Mouse (Mus musculus): ENCODE measurements around the gene Rfxap.

DNA sequence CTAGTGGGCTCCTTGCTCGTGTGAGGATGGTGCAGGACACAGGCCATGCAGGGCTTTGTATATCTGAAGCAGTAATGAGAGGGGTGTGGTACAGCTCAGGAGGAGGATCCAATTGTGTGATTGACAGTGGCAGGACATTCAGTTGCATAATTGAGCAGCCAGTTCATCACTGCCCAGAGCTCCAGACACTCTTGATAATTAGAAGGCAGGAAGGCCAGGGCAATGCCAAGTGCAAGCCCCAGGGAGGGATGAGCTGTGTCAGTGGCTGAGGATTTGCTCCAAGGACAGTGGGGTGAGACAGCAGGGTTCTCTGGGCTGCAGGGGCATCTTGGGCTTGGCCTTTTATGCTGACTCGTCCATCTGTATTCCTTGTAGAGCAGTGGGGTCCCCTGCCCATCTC lies 17.0 kb downstream of the Rfxap start:
- TF ChIP-seq CTCF (IDR thresholded peaks at IDR 0.05; ENCODE audit: low read depth, low read length) = no peak
- TF ChIP-seq POLR2A (IDR thresholded peaks at IDR 0.05; ENCODE audit: insufficient read depth, low read length) = no peak

Measured in ES-Bruce4 (cell line).